Mouse (Mus musculus) neural tube, embryonic 11.5 days (tissue): ENCODE results near the gene Ehhadh. TPM values are rescaled to one million over a fixed set of nuclear protein-coding genes. Genes with fewer than 3 reads are reported as not detected.
"Not testable (repeated sequence)": the region's sequence is repeated elsewhere in the genome, so short reads cannot be mapped to it uniquely, and the experiment has no call there.

Source experiments
- ATAC-seq: fragments of 200-750 bp; cut with Nextera tagmentation; 2 replicates; pipeline ENCODE4 v1.8.0; 2017; ENCODE audit warnings: moderate number of reproducible peaks, mild to moderate bottlenecking, moderate TSS enrichment, moderate library complexity; ENCODE audit not compliant: insufficient read depth, low FRiP score, low TSS enrichment
- DNase-seq: peaks from one replicate; pipeline ENCODE4 v3.0.0-alpha.2; 2015; ENCODE audit warnings: low spot score
- H3K27ac ChIP-seq: fragments of 300-500 bp; sonication (generic); 2 replicates; pipeline ENCODE4 v1.5.1; 2014; ENCODE audit warnings: low read depth, mild to moderate bottlenecking, low read length
- H3K27me3 ChIP-seq: fragments of 300-500 bp; sonication (generic); 2 replicates; pipeline ENCODE4 v1.6.1; 2014; ENCODE audit warnings: mild to moderate bottlenecking, low read length, mixed read lengths; ENCODE audit not compliant: control insufficient read depth, insufficient read depth
- H3K36me3 ChIP-seq: fragments of 300-500 bp; sonication (generic); 2 replicates; pipeline ENCODE4 v1.6.1; 2014; ENCODE audit warnings: mild to moderate bottlenecking, low read length, moderate library complexity, mixed read lengths; ENCODE audit not compliant: control insufficient read depth, insufficient read depth
- H3K4me1 ChIP-seq: fragments of 300-500 bp; sonication (generic); 2 replicates; pipeline ENCODE4 v1.6.1; 2014; ENCODE audit warnings: low read length, mixed read lengths; ENCODE audit not compliant: control insufficient read depth, insufficient read depth
- H3K4me2 ChIP-seq: fragments of 300-500 bp; sonication (generic); 2 replicates; pipeline ENCODE4 v1.6.1; 2014; ENCODE audit warnings: low read depth, mild to moderate bottlenecking, moderate library complexity
- H3K4me3 ChIP-seq: fragments of 300-500 bp; sonication (generic); 2 replicates; pipeline ENCODE4 v1.5.1; 2014; ENCODE audit warnings: low read depth, low read length
- H3K9ac ChIP-seq: fragments of 300-500 bp; sonication (generic); 2 replicates; pipeline ENCODE4 v1.6.1; 2014; ENCODE audit warnings: mild to moderate bottlenecking, low read length
- H3K9me3 ChIP-seq: fragments of 300-500 bp; sonication (generic); 2 replicates; pipeline ENCODE4 v1.6.1; 2016; ENCODE audit warnings: low read length; ENCODE audit not compliant: control insufficient read depth
- WGBS: fragments of 180-500 bp; shearing (Covaris S2); extraction: QIAGEN DNeasy Blood & Tissue Kit; methylation state at CpG from one replicate; pipeline ENCODE4 v1.1.7; 2014; 5-methylcytosine and 5-hydroxymethylcytosine counted together
- polyA plus RNA-seq: library from polyadenylated mRNA; unstranded; fragments of >200 nt; fragmentation: Nextera tagmentation; extraction: Ambion mirVana; gene quantifications from 2 replicates; pipeline ENCODE4 v1.2.1, GENCODE M21; 2014

Ehhadh gene
- polyA plus RNA-seq, 1 experiment from 2014 or later = 2.4 TPM

- 87% methylated on average over 7 of the region's 7 CpGs for WGBS
Measured at GRCm38 (mm10) chr16:21807786-21808185, 20.2 kb upstream of the Ehhadh start.

GRCm38 (mm10) chr16:21806892-21807291, 19.3 kb upstream of the Ehhadh start:
- 98% methylated on average over 1 of the region's 1 CpGs for WGBS
- Histone ChIP-seq H3K4me2 (no peak overlapping the region), H3K9ac (no peak overlapping the region), H3K27me3 (no peaks in the 10 kb centered on the region), H3K4me3 (no peak overlapping the region), H3K9me3 (no peaks in the 10 kb centered on the region), H3K36me3 (no peaks in the 10 kb centered on the region), H3K27ac (no peak overlapping the region), H3K4me1 (no peaks in the 10 kb centered on the region)
- ATAC-seq (no peak), DNase-seq (no peak)

More at GRCm38 (mm10) chr16:21807786-21808185, 20.2 kb upstream of the Ehhadh start:
- not testable (repeated sequence) for H3K9me3 ChIP-seq, H3K36me3 ChIP-seq, ATAC-seq, H3K4me2 ChIP-seq, H3K4me3 ChIP-seq, H3K9ac ChIP-seq, H3K27ac ChIP-seq, DNase-seq, H3K4me1 ChIP-seq, H3K27me3 ChIP-seq

- Histone ChIP-seq H3K9me3 (no peaks in the 10 kb centered on the region), H3K36me3 (no peaks in the 10 kb centered on the region; the same call in 1 of the 2 replicates), H3K4me3 (no peak overlapping the region), H3K4me2 (no peak overlapping the region), H3K4me1 (no peaks in the 10 kb centered on the region), H3K27ac (no peak overlapping the region), H3K9ac (no peak overlapping the region), H3K27me3 (no peaks in the 10 kb centered on the region)
- WGBS = 96% methylated on average over 1 of the region's 1 CpGs
- DNase-seq (no peak), ATAC-seq (no peak)
Measured at GRCm38 (mm10) chr16:21804258-21804657, 16.7 kb upstream of the Ehhadh start.

- H3K9me3 ChIP-seq = no peaks in the 10 kb centered on the region
- H3K27ac ChIP-seq = no peak overlapping the region
- H3K9ac ChIP-seq = no peak overlapping the region
- ATAC-seq (no peak), DNase-seq (no peak)
- no peaks in the 10 kb centered on the region for H3K27me3 ChIP-seq
- peak overlapping the region; percentile 79 for H3K4me3 ChIP-seq
- 26% methylated on average over 5 of the region's 5 CpGs for whole genome bisulfite sequencing
- no peaks in the 10 kb centered on the region for H3K36me3 ChIP-seq
- peak overlapping the region; percentile 82 for H3K4me2 ChIP-seq
- H3K4me1 ChIP-seq = no peaks in the 10 kb centered on the region
Measured at GRCm38 (mm10) chr16:21795071-21795470, 7.5 kb upstream of the Ehhadh start.

GRCm38 (mm10) chr16:21794697-21795045, 7.1 kb upstream of the Ehhadh start:
- no peaks in the 10 kb centered on the region for H3K27me3 ChIP-seq
- H3K27ac ChIP-seq = peak overlapping the region; percentile 75; the same call in 1 of the 2 replicates
- 2% methylated on average over 14 of the region's 14 CpGs for WGBS
- H3K4me3 ChIP-seq = peak overlapping the region; percentile 79
- DNase-seq (no peak), ATAC-seq (peak; percentile 19; the same call in 1 of the 2 replicates)
- H3K9me3 ChIP-seq = no peaks in the 10 kb centered on the region
- H3K9ac ChIP-seq = peak overlapping the region; percentile 77
- peak overlapping the region; percentile 82 for H3K4me2 ChIP-seq
- no peaks in the 10 kb centered on the region for H3K36me3 ChIP-seq
- no peaks in the 10 kb centered on the region for H3K4me1 ChIP-seq

GRCm38 (mm10) chr16:21793875-21794696, 6.5 kb upstream of the Ehhadh start, which contains the start of gene Map3k13:
Gene Map3k13, plus strand, starts transcription at chr16:21794346.
- H3K36me3 ChIP-seq = no peaks in the 10 kb centered on the region
- peak within 1 kb of the TSS; percentile 82 for H3K4me2 ChIP-seq
- H3K4me1 ChIP-seq = no peaks in the 10 kb centered on the region
- DNase-seq (peak; percentile 97), ATAC-seq (peak; percentile 97)
- H3K27ac ChIP-seq = peak within 1 kb of the TSS; percentile 75
- H3K9me3 ChIP-seq = no peaks in the 10 kb centered on the region
- 2% methylated on average over 47 of the region's 47 CpGs for WGBS
- H3K27me3 ChIP-seq = no peaks in the 10 kb centered on the region
- peak within 1 kb of the TSS; percentile 79 for H3K4me3 ChIP-seq
- H3K9ac ChIP-seq = peak within 1 kb of the TSS; percentile 77

- not testable (repeated sequence) for H3K36me3 ChIP-seq, DNase-seq, H3K27ac ChIP-seq, ATAC-seq, H3K9me3 ChIP-seq, H3K4me1 ChIP-seq, H3K27me3 ChIP-seq
- peak overlapping the region; percentile 77 for H3K9ac ChIP-seq
- peak overlapping the region; percentile 79; the same call in 1 of the 2 replicates for H3K4me3 ChIP-seq
- H3K4me2 ChIP-seq = peak overlapping the region; percentile 82
- 51% methylated on average over 2 of the region's 2 CpGs for WGBS
Measured at GRCm38 (mm10) chr16:21793080-21793810, 5.6 kb upstream of the Ehhadh start.

GRCm38 (mm10) chr16:21791779-21792178, 4.2 kb upstream of the Ehhadh start:
- no peak for ATAC-seq
- H3K4me3 ChIP-seq = no peak overlapping the region
- H3K9me3 ChIP-seq = no peaks in the 10 kb centered on the region
- no peaks in the 10 kb centered on the region for H3K27me3 ChIP-seq
- no peak overlapping the region for H3K27ac ChIP-seq
- no peak overlapping the region for H3K9ac ChIP-seq
- H3K36me3 ChIP-seq = no peaks in the 10 kb centered on the region
- DNase-seq = no peak
- WGBS = 67% methylated on average over 3 of the region's 3 CpGs
- H3K4me1 ChIP-seq = no peaks in the 10 kb centered on the region; the same call in 1 of the 2 replicates
- no peak overlapping the region for H3K4me2 ChIP-seq
